Mouse (Mus musculus): ENCODE data around the gene Trmt5. TPM values are rescaled to one million over a fixed set of nuclear protein-coding genes. Genes with fewer than 3 reads are reported as not detected.

Gene Trmt5
- total RNA-seq, 1 experiment from 2014 or later, result 13.8 TPM

DNA sequence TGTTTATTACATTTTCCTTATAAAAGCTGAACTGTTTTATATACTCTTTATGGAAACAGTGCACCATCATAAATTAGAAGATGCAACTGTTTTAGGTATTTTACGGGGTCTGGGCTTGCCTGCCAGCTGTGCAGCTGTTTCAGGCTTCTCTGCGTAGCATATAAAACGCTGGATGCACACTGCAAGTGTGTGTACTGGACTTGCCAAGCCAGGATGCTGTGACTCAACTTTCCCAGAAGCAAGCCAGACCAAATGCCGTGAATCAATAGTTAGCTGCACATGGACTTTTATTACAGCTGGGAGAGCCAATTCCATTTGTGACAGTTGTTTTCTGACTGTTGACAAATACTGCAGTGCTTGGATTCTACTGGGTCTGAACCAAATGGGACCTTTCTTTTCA is 16.6 kb downstream of the Trmt5 start:
- no peak for DNase-seq

DNA sequence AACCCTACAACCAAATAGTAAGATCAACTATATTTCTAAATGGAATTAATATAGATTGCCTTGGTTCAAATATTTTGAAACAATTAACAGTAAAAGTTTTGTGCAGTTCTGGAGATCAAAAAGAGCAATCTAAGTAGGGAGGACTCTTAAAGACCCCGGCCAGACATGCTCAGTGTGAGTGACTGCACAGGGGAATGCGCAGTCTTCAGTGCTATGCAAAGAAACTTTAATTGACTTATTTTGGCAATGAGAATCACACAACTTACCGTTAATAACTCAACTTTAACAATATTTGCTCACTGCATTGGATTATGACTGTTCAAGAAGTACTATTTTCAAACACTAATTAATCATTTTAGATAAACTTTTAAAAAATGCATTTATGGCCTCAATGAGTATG is 17.0 kb downstream of the Trmt5 start:
- DNase-seq, result no peak

- DNase-seq, result no peak
These were observed 18.0 kb downstream of the Trmt5 start for GRCm38 (mm10) chr12:73268497-73268896.

DNA sequence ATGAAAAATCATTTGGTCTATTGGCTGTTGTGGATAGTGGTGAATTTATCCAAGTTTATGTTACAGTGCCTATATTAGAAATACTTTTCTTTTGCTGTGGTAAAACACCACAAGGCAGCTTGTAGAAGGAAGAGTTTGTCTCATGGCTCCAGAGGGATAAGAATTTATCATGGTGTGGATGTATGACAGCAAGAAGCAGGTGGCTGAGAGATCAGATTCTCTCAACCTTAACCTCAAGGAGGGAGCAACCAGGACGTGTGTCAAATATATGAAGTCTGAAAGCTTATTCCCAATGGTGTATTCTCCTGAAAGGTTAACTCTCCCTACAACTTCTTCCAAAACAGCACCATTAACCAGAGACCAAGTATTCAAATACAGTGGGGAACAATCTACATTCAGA is 19.9 kb downstream of the Trmt5 start:
- DNase-seq, result no peak

- DNase-seq, result no peak
These were observed 21.0 kb downstream of the Trmt5 start for GRCm38 (mm10) chr12:73265381-73265978.

- no peak for DNase-seq
These were observed 26.2 kb downstream of the Trmt5 start for GRCm38 (mm10) chr12:73260339-73260738.

GRCm38 (mm10) chr12:73259269-73259668 is 27.2 kb downstream of the Trmt5 start:
- DNase-seq, result no peak

- no peak for DNase-seq
These were observed 31.5 kb downstream of the Trmt5 start for GRCm38 (mm10) chr12:73255006-73255405.

- DNase-seq, result no peak
These were observed 40.8 kb downstream of the Trmt5 start for GRCm38 (mm10) chr12:73245687-73246086.

GRCm38 (mm10) chr12:73241960-73242359 is 44.5 kb downstream of the Trmt5 start:
- DNase-seq, result no peak

GRCm38 (mm10) chr12:73232586-73232985 is 53.9 kb downstream of the Trmt5 start:
- DNase-seq, result no peak

DNA sequence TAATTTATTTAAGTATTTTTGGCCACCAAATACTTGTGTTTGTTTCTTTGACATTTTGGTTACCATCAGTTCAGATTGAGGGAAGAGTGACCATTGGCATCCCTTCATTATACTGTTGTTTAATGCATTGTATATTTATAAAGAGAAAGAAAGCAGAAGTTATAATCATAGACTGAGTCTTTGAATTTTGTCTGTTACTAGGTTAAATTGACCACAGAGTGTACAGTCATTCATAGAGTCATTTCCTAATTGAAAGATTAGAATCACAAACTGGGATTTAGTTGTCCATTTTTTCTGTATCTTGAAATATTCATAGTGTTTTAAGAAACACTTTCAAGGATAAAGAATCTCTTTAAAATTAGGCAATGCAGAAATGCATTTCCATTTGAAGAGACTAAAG is 55.0 kb downstream of the Trmt5 start:
- DNase-seq, result no peak

DNA sequence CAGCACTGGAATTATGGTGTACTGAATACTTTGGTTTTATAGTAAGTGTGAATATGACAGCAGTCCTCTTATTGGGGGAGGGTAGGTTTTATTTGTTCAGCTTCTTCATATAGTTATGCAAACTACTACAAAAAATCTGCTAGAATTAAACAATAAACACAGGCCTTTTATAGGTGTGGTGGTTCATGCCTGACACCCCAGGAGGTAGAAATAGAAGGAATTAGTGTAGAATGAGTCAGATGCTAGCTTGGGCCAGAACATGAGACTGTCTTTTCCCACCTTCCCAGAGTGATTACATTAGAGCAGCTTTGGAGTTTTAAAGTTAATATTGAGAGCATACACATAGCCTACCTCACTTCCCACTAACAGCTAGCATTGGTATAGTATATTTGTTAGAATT is 56.3 kb downstream of the Trmt5 start:
- no peak for DNase-seq

Other genes starting within 250 kb of the Trmt5 start
- gene Six1, start 232.8 kb downstream of the Trmt5 start, total RNA-seq (2021), result 1.6 and 4.2 TPM in 2 replicates
- 1.2 and 1.3 TPM in 2 replicates for gene Six4, start 173.3 kb downstream of the Trmt5 start, total RNA-seq (2021)
- 15.6 and 28.4 TPM in 2 replicates for gene Mnat1, start 163.0 kb downstream of the Trmt5 start, total RNA-seq (2021)
- gene Slc38a6, start 69 bp upstream of the Trmt5 start, total RNA-seq (2021), result 8.9 and 12.9 TPM in 2 replicates

Measured in adrenal gland, postnatal 25 days (tissue).